Mouse (Mus musculus): ENCODE results near the gene 4933416C03Rik. TPM values are rescaled to one million over a fixed set of nuclear protein-coding genes. Genes with fewer than 3 reads are reported as not detected.

Gene 4933416C03Rik
- polyA plus RNA-seq, 1 experiment from 2014 or later = not detected

Other genes starting within 250 kb of the 4933416C03Rik start
- gene Ptprr, start 95.7 kb downstream of the 4933416C03Rik start, polyA plus RNA-seq (2015; fragmentation: Nextera tagmentation; extraction: Ambion mirVana) = 1.8 and 2.6 TPM in 2 replicates
- 4.0 and 4.2 TPM in 2 replicates for gene Ptprb, start 161.6 kb upstream of the 4933416C03Rik start, polyA plus RNA-seq (2015; fragmentation: Nextera tagmentation; extraction: Ambion mirVana)

Measured in stomach, embryonic 15.5 days (tissue).